Mouse (Mus musculus) midbrain, postnatal 0 days (tissue): ENCODE results near the gene Otx2. TPM values are rescaled to one million over a fixed set of nuclear protein-coding genes. Genes with fewer than 3 reads are reported as not detected.

Source experiments
- ATAC-seq: fragments of 200-750 bp; cut with Nextera tagmentation; 2 replicates; pipeline ENCODE4 v1.8.0; 2017; ENCODE audit warnings: moderate number of reproducible peaks, mild to moderate bottlenecking, moderate TSS enrichment, moderate library complexity; ENCODE audit not compliant: low FRiP score
- DNase-seq: peaks from one replicate; pipeline ENCODE4 v3.0.0-alpha.2; 2015; ENCODE audit warnings: low spot score
- H3K27ac ChIP-seq: fragments of 300-500 bp; sonication (generic); 2 replicates; pipeline ENCODE4 v1.5.1; 2014; ENCODE audit warnings: low read depth, mild to moderate bottlenecking, low read length, mixed read lengths
- H3K27me3 ChIP-seq: fragments of 300-500 bp; sonication (generic); 2 replicates; pipeline ENCODE4 v1.6.1; 2014; ENCODE audit warnings: low read length, control low read depth, mixed read lengths; ENCODE audit not compliant: insufficient read depth
- H3K36me3 ChIP-seq: fragments of 300-500 bp; sonication (generic); 2 replicates; pipeline ENCODE4 v1.6.1; 2014; ENCODE audit warnings: low read length, control low read depth, mixed read lengths; ENCODE audit not compliant: insufficient read depth
- H3K4me1 ChIP-seq: fragments of 300-500 bp; sonication (generic); 2 replicates; pipeline ENCODE4 v1.6.1; 2014; ENCODE audit warnings: mild to moderate bottlenecking, control low read depth, antibody characterized with exemption, low read length, mixed read lengths; ENCODE audit not compliant: insufficient read depth
- H3K4me2 ChIP-seq: fragments of 300-500 bp; sonication (generic); 2 replicates; pipeline ENCODE4 v1.6.1; 2014; ENCODE audit warnings: low read depth, mild to moderate bottlenecking, low read length, mixed read lengths; ENCODE audit not compliant: poor library complexity, severe bottlenecking
- H3K4me3 ChIP-seq: fragments of 300-500 bp; sonication (generic); 2 replicates; pipeline ENCODE4 v1.5.1; 2014; ENCODE audit warnings: low read depth, mild to moderate bottlenecking, low read length, moderate library complexity
- H3K9ac ChIP-seq: fragments of 300-500 bp; sonication (generic); replicated peaks from 2 replicates; pipeline ENCODE4 v1.6.1; 2014; ENCODE audit warnings: mild to moderate bottlenecking, low read length, moderate library complexity, mixed read lengths; ENCODE audit not compliant: poor library complexity, severe bottlenecking
- H3K9me3 ChIP-seq: fragments of 300-500 bp; sonication (generic); 2 replicates; pipeline ENCODE4 v1.6.1; 2016; ENCODE audit warnings: low read length, control low read depth
- CTCF ChIP-seq: IDR thresholded peaks from 2 replicates; pipeline ENCODE4 v1.5.1; 2016; ENCODE audit warnings: antibody characterized with exemption, mild to moderate bottlenecking
- WGBS: fragments of 180-500 bp; shearing (Covaris S2); extraction: QIAGEN DNeasy Blood & Tissue Kit; methylation state at CpG from one replicate; pipeline ENCODE4 v1.1.7; 2014; 5-methylcytosine and 5-hydroxymethylcytosine counted together
- polyA plus RNA-seq: library from polyadenylated mRNA; unstranded; fragments of >200 nt; fragmentation: Nextera tagmentation; extraction: Ambion mirVana; gene quantifications from 2 replicates; pipeline ENCODE4 v1.2.1, GENCODE M21; 2015
- total RNA-seq: library from RNA; depleted of rRNA; stranded (reverse); fragments of >200 nt; gene quantifications from 2 replicates; pipeline ENCODE4 v1.2.3, GENCODE M21; 2014

Gene Otx2
- total and polyA plus RNA-seq, 2 experiments from 2014 or later: 62.0 to 93.2 TPM

GRCm38 (mm10) chr14:48667396-48667795, 6.2 kb downstream of the Otx2 start:
- ATAC-seq (0 out of 2 replicates have a peak, but pooled peaks have one; percentile 17), DNase-seq (peak; percentile 66)
- TF ChIP-seq CTCF: no peak
- H3K9ac ChIP-seq: peak overlapping the region; percentile 66; the same call in 1 of the 2 replicates
- peak overlapping the region; percentile 82 for H3K27ac ChIP-seq
- peaks cover 5% of the 10 kb centered on the region; the same call in 1 of the 2 replicates for H3K27me3 ChIP-seq
- H3K4me1 ChIP-seq: no peaks in the 10 kb centered on the region
- peak overlapping the region; percentile 73 for H3K4me2 ChIP-seq
- H3K36me3 ChIP-seq: no peaks in the 10 kb centered on the region
- peak overlapping the region; percentile 43 for H3K4me3 ChIP-seq
- no peaks in the 10 kb centered on the region for H3K9me3 ChIP-seq
- 17% methylated on average over 12 of the region's 12 CpGs for WGBS

- H3K9ac ChIP-seq: peak overlapping the region; percentile 66
- peak overlapping the region; percentile 43 for H3K4me3 ChIP-seq
- peak overlapping the region; percentile 43 for H3K4me2 ChIP-seq
- WGBS: under 1% methylated on average over 19 of the region's 19 CpGs
- no peaks in the 10 kb centered on the region for H3K36me3 ChIP-seq
- H3K27ac ChIP-seq: peak overlapping the region; percentile 82
- no peak for TF ChIP-seq CTCF
- H3K4me1 ChIP-seq: no peaks in the 10 kb centered on the region
- ATAC-seq (no peak), DNase-seq (no peak)
- peaks cover 5% of the 10 kb centered on the region; the same call in 1 of the 2 replicates for H3K27me3 ChIP-seq
- no peaks in the 10 kb centered on the region for H3K9me3 ChIP-seq
Observed at GRCm38 (mm10) chr14:48666771-48667170, 6.8 kb downstream of the Otx2 start.

GRCm38 (mm10) chr14:48665816-48666661, 7.6 kb downstream of the Otx2 start:
- TF ChIP-seq CTCF: no peak
- Histone ChIP-seq H3K9me3 (no peaks in the 10 kb centered on the region), H3K9ac (peak overlapping the region; percentile 66), H3K4me3 (peak overlapping the region; percentile 43), H3K27me3 (peaks cover 8% of the 10 kb centered on the region; the same call in 1 of the 2 replicates), H3K36me3 (no peaks in the 10 kb centered on the region), H3K4me1 (no peaks in the 10 kb centered on the region), H3K27ac (peak overlapping the region; percentile 82), H3K4me2 (peak overlapping the region; percentile 43)
- DNase-seq: no peak
- 1% methylated on average over 49 of the region's 52 CpGs for WGBS
- peak; percentile 6; the same call in 1 of the 2 replicates for ATAC-seq

- peak overlapping the region; percentile 66 for H3K9ac ChIP-seq
- no peaks in the 10 kb centered on the region for H3K9me3 ChIP-seq
- no peak for TF ChIP-seq CTCF
- DNase-seq: no peak
- ATAC-seq: no peak
- H3K4me3 ChIP-seq: peak overlapping the region; percentile 43
- 2% methylated on average over 50 of the region's 50 CpGs for whole genome bisulfite sequencing
- H3K36me3 ChIP-seq: no peaks in the 10 kb centered on the region
- H3K4me2 ChIP-seq: peak overlapping the region; percentile 43
- H3K4me1 ChIP-seq: no peaks in the 10 kb centered on the region
- peak overlapping the region; percentile 82 for H3K27ac ChIP-seq
- H3K27me3 ChIP-seq: peaks cover 11% of the 10 kb centered on the region
Observed at GRCm38 (mm10) chr14:48664841-48665815, 8.5 kb downstream of the Otx2 start.

DNA sequence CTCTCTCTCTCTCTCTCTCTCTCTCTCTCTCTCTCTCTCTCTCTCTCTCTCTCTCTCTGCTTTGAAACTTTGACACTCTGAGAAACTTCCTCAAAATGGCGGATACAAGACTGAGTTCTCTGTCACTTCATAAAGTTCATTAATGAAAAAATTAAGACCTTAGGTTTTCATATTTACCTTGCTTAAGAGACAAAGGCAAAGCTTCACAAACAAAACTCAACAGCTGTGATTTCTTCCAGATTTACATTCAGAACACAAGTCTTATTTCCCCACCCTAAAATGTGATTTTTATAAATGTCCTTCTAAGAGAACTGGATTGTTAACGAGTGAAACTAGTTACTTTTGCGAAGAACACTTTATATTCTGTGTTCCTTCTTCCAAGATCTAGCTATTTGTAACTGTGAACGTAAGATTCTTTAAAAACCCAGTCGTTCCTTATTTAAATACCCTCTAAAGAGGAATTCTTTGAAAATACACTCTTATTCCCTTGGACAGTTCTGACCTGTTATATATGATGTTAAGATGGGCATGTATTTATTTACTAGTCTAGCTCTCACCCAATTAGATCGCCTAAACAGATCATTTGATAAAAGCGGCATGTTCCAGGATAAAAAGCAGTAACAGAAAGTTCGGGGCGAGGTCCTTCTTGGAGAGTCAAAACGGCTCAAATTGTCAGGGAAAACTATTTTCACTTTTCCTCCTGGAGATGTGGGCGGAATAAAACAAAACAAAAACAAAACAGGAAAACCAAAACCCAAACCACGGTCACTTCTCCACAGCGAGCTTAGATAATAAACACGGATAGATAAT, 9.4 kb downstream of the Otx2 start:
- Histone ChIP-seq H3K4me1 (no peaks in the 10 kb centered on the region), H3K4me3 (peak overlapping the region; percentile 43), H3K4me2 (peak overlapping the region; percentile 51), H3K27ac (peak overlapping the region; percentile 82), H3K27me3 (peaks cover 12% of the 10 kb centered on the region), H3K9ac (peak overlapping the region; percentile 66), H3K9me3 (no peaks in the 10 kb centered on the region), H3K36me3 (no peaks in the 10 kb centered on the region)
- TF ChIP-seq CTCF: no peak
- 16% methylated on average over 14 of the region's 14 CpGs for WGBS
- DNase-seq (no peak), ATAC-seq (no peak)
